Mouse (Mus musculus): ENCODE data around the gene Carnmt1. TPM values are rescaled to one million over a fixed set of nuclear protein-coding genes. Genes with fewer than 3 reads are reported as not detected.

The Carnmt1 gene
- total RNA-seq (2023): 3.3 and 4.1 TPM in 2 replicates

DNA sequence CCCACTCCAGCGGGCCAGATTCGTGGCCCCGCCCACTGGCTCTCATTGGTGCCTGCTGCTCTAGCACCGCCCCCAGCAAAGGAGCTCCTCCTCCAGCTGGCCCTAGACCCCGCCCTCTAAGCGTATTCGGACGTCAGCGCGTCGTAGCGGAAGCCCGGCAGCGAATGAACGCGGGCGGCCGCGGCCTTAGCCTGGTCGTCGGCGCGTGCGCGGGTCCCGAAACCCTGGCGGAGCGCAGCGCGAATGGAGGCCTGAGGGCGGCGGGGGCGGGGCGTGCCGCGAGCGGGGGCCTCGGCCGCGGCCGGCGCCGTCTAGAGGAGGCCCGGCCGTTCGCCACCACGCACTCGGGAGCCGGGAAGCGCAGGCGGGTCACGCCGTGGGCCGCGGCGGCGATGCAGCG lies at the start of gene Carnmt1:
TSS of gene Carnmt1 (plus strand) at position 157 of the 400 bp plus-strand sequence.

GRCm38 (mm10) chr19:18631644-18632219 lies 38.8 kb upstream of the Carnmt1 start, which contains the start of the genes Ostf1 and Nmrk1:
Gene Ostf1 (minus strand): TSS chr19:18631823.
Gene Nmrk1 (plus strand): TSS chr19:18631950.

DNA sequence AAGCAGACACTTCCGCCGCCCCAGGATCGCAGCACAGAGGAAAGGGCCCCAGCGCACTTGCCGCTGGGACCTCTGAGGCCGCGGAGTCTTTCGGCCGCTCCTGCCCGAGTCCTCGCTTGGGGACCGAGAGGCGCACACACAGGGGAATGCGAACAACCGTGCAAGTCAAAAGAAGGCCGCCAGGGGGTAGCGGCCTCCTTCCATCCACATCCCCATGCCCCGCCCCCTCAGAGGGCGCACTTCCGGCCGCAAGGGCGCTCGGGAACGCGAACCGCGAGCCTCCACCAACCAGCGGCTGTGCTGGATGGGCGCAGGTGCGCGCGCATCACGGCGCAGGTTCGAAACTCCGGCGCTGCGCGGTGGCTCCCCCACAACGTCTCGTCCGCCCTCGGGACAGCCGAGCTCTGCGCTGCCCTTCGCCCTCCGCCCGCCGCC lies 42.3 kb downstream of the Carnmt1 start, which contains the start of gene D030056L22Rik:
TSS of gene D030056L22Rik (plus strand) at position 328 of the 435 bp plus-strand sequence.

DNA sequence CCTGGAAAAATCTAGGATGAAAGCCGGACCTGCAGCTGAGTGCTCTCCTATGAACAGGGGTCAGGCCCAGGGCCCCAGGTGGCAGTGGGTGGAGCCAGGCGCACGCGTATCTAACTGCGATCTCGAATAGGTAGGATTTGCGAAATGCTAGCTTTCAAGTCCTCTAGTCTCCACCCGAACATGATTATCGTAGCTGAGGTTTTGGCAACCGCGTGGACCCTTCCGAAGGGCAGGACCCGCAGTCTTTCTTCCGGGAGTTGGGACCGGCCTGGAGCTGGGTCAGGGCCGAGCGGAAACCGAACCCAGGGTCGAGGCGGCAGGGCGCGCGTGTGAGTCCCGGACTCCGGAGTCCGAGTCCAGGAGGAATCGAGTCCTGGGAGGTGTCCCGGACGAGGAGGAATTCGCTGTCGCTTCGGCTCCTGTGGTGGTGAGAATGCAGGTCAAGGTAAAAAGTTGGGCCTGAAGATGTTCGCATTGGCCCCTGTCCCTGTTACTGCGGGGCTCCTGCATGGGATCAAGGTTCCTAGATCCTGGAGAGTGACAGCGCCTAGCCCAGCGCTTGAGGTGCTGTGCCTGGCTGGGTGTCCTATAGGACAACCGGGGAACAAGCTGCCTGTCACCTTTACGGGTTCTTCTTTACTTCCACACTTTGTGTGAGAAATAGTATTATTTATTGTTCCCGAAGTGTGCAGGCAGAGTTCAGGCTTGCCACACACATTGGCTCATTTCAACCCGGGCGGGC lies 79.2 kb downstream of the Carnmt1 start, which contains the start of gene Trpm6:
TSS of gene Trpm6 (plus strand) at position 386 of the 742 bp plus-strand sequence.

Other genes with a start within 250 kb of the Carnmt1 start
- 356 and 398 TPM in 2 replicates for gene Ostf1, start 38.9 kb upstream of the Carnmt1 start, total RNA-seq (2023)
- gene Nmrk1, start 38.8 kb upstream of the Carnmt1 start, total RNA-seq (2023): 17.7 and 21.5 TPM in 2 replicates
- 4.9 and 6.3 TPM in 2 replicates for gene D030056L22Rik, start 42.4 kb downstream of the Carnmt1 start, total RNA-seq (2023)
- gene Trpm6, start 79.2 kb downstream of the Carnmt1 start, total RNA-seq (2023): not detected in 2 replicates